Mouse (Mus musculus) neural tube, embryonic 14.5 days (tissue): ENCODE measurements around the gene Ddias. TPM values are rescaled to one million over a fixed set of nuclear protein-coding genes. Genes with fewer than 3 reads are reported as not detected.

Experiments used
- ATAC-seq: fragments of 200-750 bp; cut with Nextera tagmentation; 2 replicates; pipeline ENCODE4 v1.8.0; 2017; ENCODE audit warnings: low read depth, mild to moderate bottlenecking, moderate TSS enrichment, moderate library complexity
- H3K27ac ChIP-seq: fragments of 300-500 bp; sonication (generic); 2 replicates; pipeline ENCODE4 v1.5.1; 2014; ENCODE audit warnings: low read depth, mild to moderate bottlenecking, control low read depth, low read length, moderate library complexity, mixed read lengths
- H3K27me3 ChIP-seq: fragments of 300-500 bp; sonication (generic); 2 replicates; pipeline ENCODE4 v1.6.1; 2014; ENCODE audit warnings: low read length; ENCODE audit not compliant: control insufficient read depth, insufficient read depth
- H3K36me3 ChIP-seq: fragments of 300-500 bp; sonication (generic); 2 replicates; pipeline ENCODE4 v1.6.1; 2014; ENCODE audit warnings: low read length, mixed read lengths; ENCODE audit not compliant: control insufficient read depth, insufficient read depth
- H3K4me1 ChIP-seq: fragments of 300-500 bp; sonication (generic); 2 replicates; pipeline ENCODE4 v1.6.1; 2014; ENCODE audit warnings: low read length; ENCODE audit not compliant: control insufficient read depth, insufficient read depth
- H3K4me2 ChIP-seq: fragments of 300-500 bp; sonication (generic); 2 replicates; pipeline ENCODE4 v1.6.1; 2014; ENCODE audit warnings: mild to moderate bottlenecking, low read depth, low read length, control low read depth
- H3K4me3 ChIP-seq: fragments of 300-500 bp; sonication (generic); 2 replicates; pipeline ENCODE4 v1.5.1; 2014; ENCODE audit warnings: low read depth, low read length, control low read depth, mixed read lengths
- H3K9ac ChIP-seq: fragments of 300-500 bp; sonication (generic); replicated peaks from 2 replicates; pipeline ENCODE4 v1.6.1; 2014; ENCODE audit warnings: low read depth, mild to moderate bottlenecking, control low read depth, low read length, mixed read lengths
- H3K9me3 ChIP-seq: fragments of 300-500 bp; sonication (generic); 2 replicates; pipeline ENCODE4 v1.6.1; 2016; ENCODE audit warnings: low read length; ENCODE audit not compliant: control insufficient read depth
- WGBS: fragments of 180-500 bp; shearing (Covaris S2); extraction: QIAGEN DNeasy Blood & Tissue Kit; methylation state at CpG from one replicate; pipeline ENCODE4 v1.1.7; 2014; 5-methylcytosine and 5-hydroxymethylcytosine counted together
- polyA plus RNA-seq: library from polyadenylated mRNA; unstranded; fragments of >200 nt; fragmentation: Nextera tagmentation; extraction: Ambion mirVana; gene quantifications from 2 replicates; pipeline ENCODE4 v1.2.1, GENCODE M21; 2014

Ddias gene
- polyA plus RNA-seq, 1 experiment from 2014 or later: 3.7 TPM

DNA sequence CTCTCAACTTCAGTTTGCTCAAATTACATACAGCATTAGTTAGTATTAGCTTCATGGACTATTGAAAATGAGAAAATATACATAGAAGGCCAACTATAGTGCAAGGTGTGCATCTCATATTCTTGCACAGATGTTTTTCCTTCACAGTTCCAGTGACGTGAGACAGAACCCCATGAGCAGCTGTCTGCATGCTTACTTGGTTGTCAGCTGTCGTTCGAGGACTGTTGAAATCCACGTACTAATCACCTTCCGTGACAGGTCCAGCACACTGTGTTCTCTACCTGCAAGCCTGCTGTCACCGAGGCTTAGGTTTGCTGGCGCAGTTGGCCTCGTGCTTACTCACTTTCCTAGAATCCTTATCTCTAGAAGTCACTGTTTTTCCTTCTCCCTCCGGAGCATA is 56.2 kb downstream of the Ddias start:
- ATAC-seq: no peak
- no peak overlapping the region for H3K9ac ChIP-seq
- no peaks in the 10 kb centered on the region for H3K27me3 ChIP-seq
- H3K36me3 ChIP-seq: no peaks in the 10 kb centered on the region
- H3K4me1 ChIP-seq: no peaks in the 10 kb centered on the region
- no peak overlapping the region for H3K27ac ChIP-seq
- H3K4me3 ChIP-seq: no peak overlapping the region
- H3K4me2 ChIP-seq: no peak overlapping the region
- 94% methylated on average over 9 of the region's 9 CpGs for WGBS
- no peaks in the 10 kb centered on the region for H3K9me3 ChIP-seq

DNA sequence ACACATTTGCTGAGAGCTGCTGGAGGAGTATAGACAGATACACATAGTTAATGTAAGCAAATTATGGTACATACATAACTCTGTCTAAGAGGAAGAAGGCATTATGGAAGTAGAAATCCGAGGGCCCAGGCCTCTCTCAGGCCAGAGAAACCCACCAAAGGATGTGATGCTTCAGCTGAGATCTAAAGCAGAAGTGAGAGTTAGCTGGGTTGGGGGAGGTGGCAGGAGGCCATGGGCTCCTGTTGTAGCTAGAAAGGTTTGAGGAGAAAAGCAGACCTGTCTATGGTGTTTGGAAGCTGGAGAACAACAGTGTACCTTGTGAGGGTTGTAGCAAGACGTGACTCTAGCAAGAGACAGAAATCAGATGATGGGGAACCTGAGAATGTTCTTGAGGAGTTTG is 56.8 kb downstream of the Ddias start:
- Histone ChIP-seq H3K9ac (no peak overlapping the region), H3K4me3 (no peak overlapping the region), H3K27ac (no peak overlapping the region), H3K9me3 (no peaks in the 10 kb centered on the region), H3K4me2 (no peak overlapping the region), H3K36me3 (no peaks in the 10 kb centered on the region), H3K27me3 (no peaks in the 10 kb centered on the region), H3K4me1 (no peaks in the 10 kb centered on the region)
- 87% methylated on average over 2 of the region's 2 CpGs for WGBS
- ATAC-seq: no peak

DNA sequence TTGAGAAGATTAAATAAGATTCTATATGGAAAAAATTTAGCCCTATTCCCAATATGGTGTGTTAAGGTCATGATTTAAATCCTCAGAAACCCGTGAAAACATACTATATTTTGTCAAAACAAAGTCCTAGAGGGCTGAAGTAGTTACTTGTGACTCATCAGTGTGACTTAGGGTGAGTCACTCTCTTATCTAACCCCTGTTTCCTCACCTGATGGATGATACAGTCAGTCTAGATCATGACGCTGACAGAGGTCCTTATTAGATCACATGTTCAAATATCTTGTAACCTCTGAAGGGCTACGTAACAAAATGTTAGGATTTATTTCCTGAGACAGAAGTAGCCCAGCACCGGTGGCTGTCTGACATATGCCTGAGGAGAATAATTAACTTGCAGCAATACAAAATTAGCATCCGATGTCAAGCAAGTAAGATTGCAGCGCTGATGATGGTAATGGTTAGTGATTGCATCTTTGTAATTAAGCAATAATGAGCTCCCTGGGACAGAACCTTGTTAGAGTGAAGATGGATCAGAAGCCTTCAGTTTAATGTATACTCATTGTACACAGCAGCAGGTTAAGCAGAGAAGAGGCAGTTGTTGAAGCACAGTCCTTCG is 62.3 kb downstream of the Ddias start:
- no peaks in the 10 kb centered on the region for H3K9me3 ChIP-seq
- H3K27me3 ChIP-seq: no peaks in the 10 kb centered on the region
- no peak overlapping the region for H3K4me3 ChIP-seq
- H3K4me2 ChIP-seq: no peak overlapping the region
- H3K4me1 ChIP-seq: 0 out of 2 replicates have a peak, but pooled peaks cover 5% of the 10 kb centered on the region
- ATAC-seq: peak; percentile 80
- H3K36me3 ChIP-seq: no peaks in the 10 kb centered on the region
- 53% methylated on average over 7 of the region's 7 CpGs for WGBS
- H3K9ac ChIP-seq: no peak overlapping the region
- no peak overlapping the region for H3K27ac ChIP-seq

Other genes with a start within 250 kb of the Ddias start
- gene Ankrd42, start 237.1 kb downstream of the Ddias start, polyA plus RNA-seq: 16.5 and 17.8 TPM in 2 replicates
- gene Pcf11, start 204.3 kb downstream of the Ddias start, polyA plus RNA-seq: 19.6 and 21.5 TPM in 2 replicates
- 28.5 and 34.7 TPM in 2 replicates for gene Rab30, start 132.6 kb downstream of the Ddias start, polyA plus RNA-seq
- 14.4 and 20.7 TPM in 2 replicates for gene Prcp, start 223 bp upstream of the Ddias start, polyA plus RNA-seq
- gene Fam181b, start 205.6 kb upstream of the Ddias start, polyA plus RNA-seq: 61.6 and 61.7 TPM in 2 replicates